Mouse (Mus musculus) stomach, embryonic 14.5 days (tissue): Measurements from ENCODE around the gene Ubl3. TPM values are rescaled to one million over a fixed set of nuclear protein-coding genes. Genes with fewer than 3 reads are reported as not detected.

ENCODE experiments used
- ATAC-seq: fragments of 200-750 bp; cut with Nextera tagmentation; 2 replicates; pipeline ENCODE4 v1.8.0; 2017; ENCODE audit warnings: low read depth, moderate TSS enrichment; ENCODE audit not compliant: insufficient number of reproducible peaks, insufficient read depth, low FRiP score
- H3K27ac ChIP-seq: fragments of 300-500 bp; sonication (generic); 2 replicates; pipeline ENCODE4 v1.5.1; 2014; ENCODE audit warnings: mild to moderate bottlenecking, low read length, moderate library complexity, mixed read lengths
- H3K27me3 ChIP-seq: fragments of 300-500 bp; sonication (generic); 2 replicates; pipeline ENCODE4 v1.6.1; 2014; ENCODE audit warnings: low read length, control low read depth, mixed read lengths; ENCODE audit not compliant: control insufficient read depth, insufficient read depth
- H3K36me3 ChIP-seq: fragments of 300-500 bp; sonication (generic); 2 replicates; pipeline ENCODE4 v1.6.1; 2014; ENCODE audit warnings: mild to moderate bottlenecking, control low read depth, low read length, moderate library complexity, mixed read lengths; ENCODE audit not compliant: control insufficient read depth, insufficient read depth
- H3K4me1 ChIP-seq: fragments of 300-500 bp; sonication (generic); 2 replicates; pipeline ENCODE4 v1.6.1; 2014; ENCODE audit warnings: low read length, control low read depth, mixed read lengths; ENCODE audit not compliant: control insufficient read depth, insufficient read depth
- H3K4me2 ChIP-seq: fragments of 300-500 bp; sonication (generic); replicated peaks from 2 replicates; pipeline ENCODE4 v1.6.1; 2014; ENCODE audit warnings: low read depth, low read length, control low read depth
- H3K4me3 ChIP-seq: fragments of 300-500 bp; sonication (generic); 2 replicates; pipeline ENCODE4 v1.5.1; 2014; ENCODE audit warnings: low read depth, low read length, control low read depth
- H3K9ac ChIP-seq: fragments of 300-500 bp; sonication (generic); replicated peaks from 2 replicates; pipeline ENCODE4 v1.6.1; 2014; ENCODE audit warnings: low read depth, mild to moderate bottlenecking, control low read depth, low read length, moderate library complexity, mixed read lengths
- H3K9me3 ChIP-seq: fragments of 300-500 bp; sonication (generic); 2 replicates; pipeline ENCODE4 v1.6.1; 2016; ENCODE audit warnings: low read depth, low read length, control low read depth; ENCODE audit not compliant: control insufficient read depth
- WGBS: fragments of 180-500 bp; shearing (Covaris S2); extraction: QIAGEN DNeasy Blood & Tissue Kit; methylation state at CpG from one replicate; pipeline ENCODE4 v1.1.7; 2014; 5-methylcytosine and 5-hydroxymethylcytosine counted together
- polyA plus RNA-seq: library from polyadenylated mRNA; unstranded; fragments of >200 nt; fragmentation: Nextera tagmentation; extraction: Ambion mirVana; gene quantifications from 2 replicates; pipeline ENCODE4 v1.2.1, GENCODE M21; 2014

Ubl3 gene
- polyA plus RNA-seq, 1 experiment from 2014 or later = 69.5 TPM

DNA sequence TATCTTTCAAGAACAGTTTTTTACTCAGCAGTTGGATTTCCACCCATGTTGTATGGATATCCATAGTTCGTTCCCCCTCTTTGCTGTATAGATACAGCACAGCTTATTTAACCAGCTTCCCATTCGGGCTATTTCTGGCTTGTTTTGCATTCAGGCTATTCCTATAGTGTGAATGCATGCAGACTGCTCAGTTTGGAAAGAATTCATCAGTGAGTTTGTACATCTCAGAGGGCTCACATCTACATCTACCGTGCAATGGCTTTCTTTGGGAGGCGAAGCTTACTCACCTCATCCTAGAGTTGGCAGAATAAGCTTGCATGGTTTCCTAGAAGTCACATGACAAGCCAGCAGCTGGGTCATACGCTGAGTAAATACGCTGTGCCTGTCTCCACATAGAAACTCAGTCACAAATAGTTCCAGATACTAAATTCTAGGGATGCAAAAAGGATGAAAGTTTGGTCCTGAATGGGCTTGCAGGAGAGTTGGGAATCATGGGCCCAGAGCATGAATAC is 88.8 kb downstream of the Ubl3 start:
- Histone ChIP-seq H3K27ac (no peak overlapping the region), H3K4me2 (no peak overlapping the region), H3K4me3 (no peak overlapping the region), H3K36me3 (no peaks in the 10 kb centered on the region), H3K4me1 (no peaks in the 10 kb centered on the region), H3K9me3 (0 out of 2 replicates have a peak, but pooled peaks cover 3% of the 10 kb centered on the region), H3K9ac (no peak overlapping the region), H3K27me3 (no peaks in the 10 kb centered on the region)
- 83% methylated on average over 6 of the region's 6 CpGs for WGBS
- ATAC-seq = no peak

Other genes starting within 250 kb of the Ubl3 start
- gene Slc7a1, start 152.9 kb downstream of the Ubl3 start, polyA plus RNA-seq = 31.8 and 38.5 TPM in 2 replicates